Mouse (Mus musculus) liver, adult (tissue): ENCODE measurements around the gene Acvr1b.

ENCODE experiments used
- GATA4 ChIP-seq: IDR thresholded peaks from 2 replicates; pipeline ENCODE4 v1.6.1; 2014; ENCODE audit warnings: mild to moderate bottlenecking, low read length; ENCODE audit not compliant: insufficient replicate concordance

Acvr1b gene

DNA sequence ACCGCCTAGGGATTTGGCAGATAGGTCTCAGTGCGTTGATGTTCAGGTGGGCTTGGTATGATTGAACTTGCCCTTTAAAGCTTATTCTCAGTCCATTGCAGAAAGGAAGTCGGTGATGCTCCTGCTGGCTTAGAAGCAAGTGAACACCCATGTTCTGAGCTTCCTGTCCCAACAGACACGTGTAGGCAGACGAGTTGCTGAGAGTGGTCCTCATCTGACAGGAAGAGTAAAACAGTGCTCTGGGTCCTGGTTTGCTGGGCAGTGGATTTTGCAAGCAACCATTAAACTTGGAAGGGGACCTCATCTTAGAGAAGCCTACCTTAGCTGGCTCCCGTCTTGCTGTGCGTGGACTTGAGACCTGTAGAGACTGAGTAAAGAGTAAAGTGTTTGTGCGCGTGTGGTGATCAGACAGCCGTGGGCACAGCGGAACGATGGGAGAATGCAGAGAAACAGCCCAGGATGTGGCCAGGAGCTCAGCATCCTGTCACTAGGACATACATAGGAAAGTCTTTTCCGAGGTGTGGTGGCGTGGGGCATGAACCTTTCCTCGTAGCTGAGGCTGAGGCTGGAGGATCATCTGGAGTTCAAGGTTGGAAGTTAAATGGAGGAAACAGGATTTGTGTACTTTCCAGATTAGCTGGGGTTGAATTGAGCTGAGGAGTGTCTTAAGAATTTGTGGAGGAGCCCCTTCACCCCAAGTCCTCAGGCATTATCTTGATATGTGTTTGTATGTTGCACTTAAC is 6.7 kb downstream of the Acvr1b start:
- TF ChIP-seq GATA4 = no peak

DNA sequence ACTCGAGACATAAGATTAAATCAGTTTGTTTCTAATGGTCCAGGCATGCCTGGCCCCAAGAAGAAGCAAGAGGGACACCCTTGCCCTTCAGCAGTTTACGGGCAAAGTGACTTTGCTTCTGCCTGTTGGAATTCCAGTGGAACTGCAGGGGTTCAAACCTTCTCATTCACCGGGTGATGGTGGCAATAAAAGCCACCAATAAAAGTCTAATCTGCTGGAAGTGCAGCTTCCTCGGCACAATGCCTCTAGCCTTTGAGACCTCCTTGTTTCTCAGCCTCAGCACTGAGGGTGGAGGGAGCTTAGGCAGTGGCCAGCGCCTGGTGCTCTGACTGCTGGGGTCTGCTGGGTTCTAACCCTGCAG is 7.2 kb downstream of the Acvr1b start:
- TF ChIP-seq GATA4 = no peak

DNA sequence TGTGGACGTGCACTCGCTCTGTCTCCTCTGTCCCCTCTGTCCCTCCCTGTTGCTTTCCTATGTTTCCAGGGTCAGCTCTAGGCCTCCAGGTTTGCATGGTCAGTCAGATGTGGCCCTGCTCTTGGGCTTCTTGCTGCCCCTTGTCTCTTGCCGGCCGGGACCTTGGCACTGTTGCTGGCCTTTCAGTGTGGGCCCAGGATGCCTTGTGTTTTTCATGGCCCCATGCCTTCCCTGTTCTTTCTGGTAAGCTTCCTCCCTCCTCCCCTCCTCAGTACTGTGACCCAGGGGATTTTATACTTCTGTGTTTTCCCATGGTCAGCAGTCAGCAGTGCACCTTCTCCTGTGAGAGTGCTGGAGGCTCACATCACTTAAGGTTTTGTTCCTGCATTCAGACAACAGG is 7.6 kb downstream of the Acvr1b start:
- no peak for TF ChIP-seq GATA4

- no peak for TF ChIP-seq GATA4
These were observed 8.8 kb downstream of the Acvr1b start for GRCm38 (mm10) chr15:101182676-101183075.

GRCm38 (mm10) chr15:101184300-101184699 is 10.4 kb downstream of the Acvr1b start:
- no peak for TF ChIP-seq GATA4

DNA sequence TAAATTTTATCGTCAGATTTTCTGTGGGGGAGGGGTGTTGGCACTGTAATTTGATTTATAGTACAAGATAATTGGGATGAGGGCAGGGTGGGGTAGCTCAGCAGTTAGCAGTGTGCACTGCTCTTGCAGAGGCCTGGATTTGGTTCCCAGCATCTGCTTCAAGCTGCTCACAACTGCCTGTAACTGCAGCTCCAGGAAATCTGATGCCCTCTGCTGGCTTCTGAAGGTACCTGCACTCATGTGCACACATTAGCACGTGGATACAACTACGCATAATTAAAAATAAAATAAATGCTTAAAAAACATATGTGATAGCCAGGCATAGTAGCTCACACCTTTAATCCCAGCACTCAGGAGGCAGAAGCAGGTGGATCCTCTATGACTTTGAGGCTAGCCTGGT is 11.7 kb downstream of the Acvr1b start:
- TF ChIP-seq GATA4 = no peak

DNA sequence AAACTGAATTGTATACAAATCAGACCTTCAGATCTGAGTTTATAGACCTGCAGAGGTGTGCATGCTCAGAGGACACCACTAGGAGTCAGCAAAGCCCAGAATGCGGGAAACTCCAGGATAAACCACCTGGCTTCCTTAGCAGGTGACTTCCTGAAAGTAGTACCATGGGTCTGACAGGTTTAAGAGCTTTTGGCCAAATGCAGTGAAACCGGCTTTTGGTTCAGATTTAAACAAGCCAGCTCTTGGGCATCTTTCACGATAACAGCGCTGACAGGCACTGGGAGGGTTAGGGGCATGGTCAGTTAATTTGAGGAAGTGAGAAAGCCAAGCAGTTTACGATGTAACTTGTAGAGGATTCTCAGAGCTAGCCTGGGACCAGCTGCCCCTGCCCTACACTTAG is 14.0 kb downstream of the Acvr1b start:
- no peak for TF ChIP-seq GATA4

DNA sequence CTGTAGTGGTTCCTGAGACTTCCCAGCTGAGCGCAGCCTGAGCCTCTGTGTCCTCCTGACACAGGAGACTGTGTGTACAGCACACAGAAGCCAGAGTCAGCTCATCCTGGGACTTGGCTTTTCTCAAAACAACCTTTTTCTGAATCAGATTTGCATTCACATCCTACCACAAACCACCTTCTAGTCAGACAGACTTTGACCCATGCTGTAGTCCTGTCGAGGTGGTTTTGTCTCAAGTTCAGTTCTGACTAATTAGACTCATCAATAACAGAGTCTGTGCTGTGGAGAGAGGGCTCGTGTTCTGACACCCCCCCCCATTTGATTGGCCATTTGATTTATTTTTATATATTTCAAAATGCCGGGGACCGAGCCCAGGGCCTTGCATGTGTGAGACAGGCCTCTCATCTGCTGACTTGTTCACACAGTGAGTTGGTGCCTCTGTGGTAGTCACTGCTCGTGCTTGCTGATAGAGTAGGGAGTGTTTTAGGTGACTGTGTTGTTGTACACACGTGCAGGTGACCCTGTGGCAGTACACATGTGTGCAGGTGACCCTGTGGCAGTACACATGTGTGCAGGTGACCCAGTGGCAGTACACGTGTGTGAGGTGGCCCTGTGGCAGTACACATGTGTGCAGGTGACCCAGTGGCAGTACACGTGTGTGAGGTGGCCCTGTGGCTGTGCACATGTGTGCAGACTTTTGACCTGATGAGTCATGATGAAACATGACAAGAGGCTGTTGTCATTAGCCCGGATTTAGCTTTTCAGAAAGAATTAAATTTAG is 16.3 kb downstream of the Acvr1b start:
- no peak for TF ChIP-seq GATA4

- TF ChIP-seq GATA4 = 0 out of 2 replicates have a peak, but pooled peaks have one; percentile 8
These were observed 16.9 kb downstream of the Acvr1b start for GRCm38 (mm10) chr15:101190762-101191150.

DNA sequence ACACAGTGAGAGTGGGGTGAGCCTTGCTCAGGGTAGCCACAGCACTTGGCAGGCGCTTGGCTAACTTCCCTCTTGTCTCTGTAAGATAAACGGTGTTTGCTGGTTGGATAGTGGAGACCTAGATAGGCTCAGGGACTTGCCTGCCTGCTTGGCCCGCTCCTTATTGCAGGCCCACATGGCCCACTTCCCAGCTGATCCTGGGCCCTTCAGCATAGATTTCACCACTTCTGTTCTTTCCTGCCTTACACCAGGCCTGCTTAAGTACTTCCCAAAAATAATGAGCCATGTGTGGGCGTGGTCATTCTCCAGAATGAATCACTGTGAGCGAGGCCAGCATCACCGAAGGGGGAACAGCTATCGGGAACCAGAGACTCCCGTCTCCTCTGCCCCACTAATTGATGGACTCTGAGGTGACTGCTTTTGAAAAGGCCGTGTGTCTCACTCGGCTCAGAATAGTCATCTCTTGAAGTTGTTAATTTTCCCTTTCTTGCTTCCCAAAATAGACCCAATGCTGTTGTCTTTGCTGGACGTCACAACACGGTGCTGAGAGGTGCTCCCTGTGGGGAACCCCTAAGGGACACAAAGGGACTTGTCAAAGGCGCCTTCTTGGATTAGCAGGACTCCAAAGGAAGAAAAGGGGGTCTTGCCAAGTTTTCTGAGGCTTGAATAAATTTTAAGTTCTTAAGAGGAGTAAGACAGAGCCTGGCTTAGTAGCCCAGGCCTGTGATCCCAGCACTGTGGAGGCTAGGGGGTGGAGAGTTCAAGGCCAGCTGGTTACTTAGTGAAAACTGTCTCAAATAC is 17.8 kb downstream of the Acvr1b start:
- TF ChIP-seq GATA4 = peak; percentile 17; the same call in 1 of the 2 replicates

- no peak for TF ChIP-seq GATA4
These were observed 18.4 kb downstream of the Acvr1b start for GRCm38 (mm10) chr15:101192260-101192640.

DNA sequence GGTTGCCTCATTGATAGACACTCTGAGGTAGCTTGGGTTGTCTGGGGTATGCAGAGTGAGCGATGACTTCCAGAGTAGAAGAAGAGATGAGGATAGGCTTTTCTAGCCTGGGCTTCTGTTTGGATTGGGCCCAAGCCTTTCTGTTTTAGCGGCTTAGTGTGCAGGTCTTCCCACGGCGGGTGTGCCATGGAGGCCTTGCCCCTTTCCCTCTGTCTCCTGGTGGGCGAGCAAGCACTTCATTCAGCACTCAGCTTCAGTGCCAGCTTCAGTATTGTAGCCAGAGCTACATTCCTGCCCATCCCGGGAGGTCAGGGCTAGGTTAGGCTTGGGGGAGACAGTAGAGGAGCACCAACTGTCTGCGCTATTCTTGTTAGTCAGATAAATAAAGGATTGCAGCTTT is 18.8 kb downstream of the Acvr1b start:
- no peak for TF ChIP-seq GATA4

DNA sequence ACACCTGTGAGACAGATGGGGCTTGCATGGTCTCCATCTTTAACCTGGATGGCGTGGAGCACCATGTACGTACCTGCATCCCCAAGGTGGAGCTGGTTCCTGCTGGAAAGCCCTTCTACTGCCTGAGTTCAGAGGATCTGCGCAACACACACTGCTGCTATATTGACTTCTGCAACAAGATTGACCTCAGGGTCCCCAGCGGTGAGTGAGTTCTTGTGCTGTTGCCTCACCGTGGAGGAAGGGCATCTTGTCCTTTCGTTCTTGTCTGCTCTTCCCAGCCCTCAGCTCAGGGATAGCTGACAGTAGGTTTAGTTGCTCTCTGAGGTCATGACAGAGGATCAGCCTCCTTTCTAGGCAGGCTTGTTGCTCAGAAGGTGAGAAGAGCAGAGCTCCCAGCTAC is 20.1 kb downstream of the Acvr1b start:
- no peak for TF ChIP-seq GATA4

DNA sequence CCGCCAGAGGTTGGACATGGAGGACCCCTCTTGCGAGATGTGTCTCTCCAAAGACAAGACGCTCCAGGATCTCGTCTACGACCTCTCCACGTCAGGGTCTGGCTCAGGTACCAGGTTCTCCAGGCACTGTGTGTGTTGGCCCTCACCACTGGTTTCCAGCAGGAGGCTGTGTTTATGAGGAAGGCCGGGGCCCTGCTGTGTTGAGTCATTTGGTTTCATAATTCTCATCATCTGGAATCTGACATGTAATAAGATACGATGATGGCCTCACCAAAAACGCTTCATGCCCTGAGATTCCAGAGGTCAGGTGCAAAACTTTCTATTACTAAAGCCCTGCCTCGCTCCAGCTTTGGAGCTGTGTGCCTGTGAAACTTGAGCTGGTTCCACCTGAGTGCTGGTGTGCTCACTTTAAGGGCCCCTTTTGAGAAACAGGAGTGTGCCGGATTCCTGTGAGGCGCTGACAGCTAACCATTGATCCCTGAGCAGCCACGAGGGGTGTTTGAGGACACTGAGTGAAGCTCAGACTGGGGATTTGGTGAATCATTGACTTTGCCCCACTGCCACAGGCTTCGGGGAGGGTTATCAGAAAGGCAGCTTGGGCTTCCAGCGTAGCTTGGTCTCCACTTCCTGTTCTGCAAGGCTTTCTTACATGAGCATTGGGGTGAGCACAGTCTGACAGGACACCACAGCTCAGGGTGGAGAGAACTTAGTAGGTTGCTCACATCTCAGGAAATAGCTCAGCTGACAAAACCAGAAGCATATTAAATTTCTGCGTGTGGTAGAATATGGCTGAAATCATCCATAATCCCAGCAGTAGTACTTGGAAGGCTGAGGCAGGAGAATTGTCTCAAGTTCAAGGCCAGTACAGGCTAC is 21.3 kb downstream of the Acvr1b start:
- no peak for TF ChIP-seq GATA4
